Mouse (Mus musculus): ENCODE data around the gene Ccdc88a. TPM values are rescaled to one million over a fixed set of nuclear protein-coding genes. Genes with fewer than 3 reads are reported as not detected.

The Ccdc88a gene
- total and polyA plus RNA-seq, 3 experiments: 13.0 to 86.2 (median 52.6) TPM

DNA sequence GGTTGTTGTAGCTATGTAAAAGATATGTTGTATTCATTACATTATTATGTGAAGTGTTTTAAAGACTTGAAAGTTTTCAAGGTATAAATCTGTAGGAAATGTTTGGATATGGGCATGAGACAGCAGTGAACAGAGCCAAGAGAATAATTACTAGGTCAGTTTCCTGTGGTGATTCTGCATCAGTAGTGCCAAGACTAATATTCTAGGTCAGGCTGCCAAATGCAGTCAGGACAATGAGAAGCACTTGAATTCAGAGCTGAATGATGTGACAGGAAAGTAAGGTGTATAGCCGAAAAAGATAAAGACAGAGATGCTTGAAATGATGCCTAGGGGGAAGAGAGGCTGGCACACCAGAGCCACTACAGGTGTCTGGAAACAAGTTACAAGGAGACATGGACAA, 21.2 kb upstream of the Ccdc88a start:
- Histone ChIP-seq H3K36me3 (replicated peaks) (no peaks in the 10 kb centered on the region), H3K4me1 (ENCODE audit: insufficient read depth, low read depth, low read length) (no peaks in the 10 kb centered on the region), H3K9me3 (replicated peaks) (no peaks in the 10 kb centered on the region), H3K4me3 (ENCODE audit: low read depth, low read length) (no peak overlapping the region), H3K27me3 (ENCODE audit: insufficient read depth, low read length) (peaks cover under 1% of the 10 kb centered on the region; the same call in 1 of the 2 replicates)
- no peak for DNase-seq (ENCODE audit: low spot score)
- ATAC-seq (ENCODE audit: extremely low read depth, insufficient number of reproducible peaks, low FRiP score, poor library complexity, severe bottlenecking): no peak
- TF ChIP-seq TAL1 (conservative IDR thresholded peaks at IDR 0.05; ENCODE audit: low read depth, low read length): no peak
- TF ChIP-seq CTCF (IDR thresholded peaks at IDR 0.05; ENCODE audit: low read depth, low read length): no peak
- TF ChIP-seq GATA2 (IDR thresholded peaks at IDR 0.05; ENCODE audit: borderline replicate concordance, low read depth, low read length): no peak
- no peak for TF ChIP-seq POLR2AphosphoS5 (IDR thresholded peaks at IDR 0.05; ENCODE audit: insufficient replicate concordance, low read depth, low read length)
- no peak for TF ChIP-seq GATA1 (IDR thresholded peaks at IDR 0.05; ENCODE audit: borderline replicate concordance, low read length)

DNA sequence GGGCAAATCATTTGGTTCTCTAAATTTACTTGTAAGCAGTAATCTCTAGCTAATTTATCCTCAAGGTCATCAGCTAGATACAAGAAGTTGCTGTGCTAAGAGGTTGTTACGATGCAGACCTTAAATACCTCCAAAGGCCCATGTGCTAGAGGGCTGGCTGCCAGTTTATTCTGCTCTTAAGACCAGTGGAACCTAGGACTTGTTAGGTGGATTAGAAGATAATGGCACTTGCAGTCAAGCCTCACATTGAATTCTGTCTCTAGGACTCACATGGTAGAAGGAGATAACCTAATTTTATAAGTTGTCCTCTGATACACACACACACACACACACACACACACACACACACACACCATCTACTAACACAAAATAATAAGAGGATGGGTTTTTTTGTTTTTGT, 5.3 kb upstream of the Ccdc88a start:
- Histone ChIP-seq H3K4me1 (ENCODE audit: insufficient read depth, low read depth, low read length) (peaks cover 3% of the 10 kb centered on the region; the same call in 1 of the 2 replicates), H3K36me3 (replicated peaks) (no peaks in the 10 kb centered on the region), H3K9me3 (replicated peaks) (no peaks in the 10 kb centered on the region), H3K4me3 (ENCODE audit: low read depth, low read length) (no peak overlapping the region), H3K27me3 (ENCODE audit: insufficient read depth, low read length) (peaks cover 3% of the 10 kb centered on the region; the same call in 1 of the 2 replicates)
- TF ChIP-seq GATA1 (IDR thresholded peaks at IDR 0.05; ENCODE audit: borderline replicate concordance, low read length) (no peak), TAL1 (conservative IDR thresholded peaks at IDR 0.05; ENCODE audit: low read depth, low read length) (no peak), CTCF (IDR thresholded peaks at IDR 0.05; ENCODE audit: low read depth, low read length) (no peak)
- ATAC-seq (ENCODE audit: extremely low read depth, insufficient number of reproducible peaks, low FRiP score, poor library complexity, severe bottlenecking) (no peak), DNase-seq (ENCODE audit: low spot score) (no peak)

DNA sequence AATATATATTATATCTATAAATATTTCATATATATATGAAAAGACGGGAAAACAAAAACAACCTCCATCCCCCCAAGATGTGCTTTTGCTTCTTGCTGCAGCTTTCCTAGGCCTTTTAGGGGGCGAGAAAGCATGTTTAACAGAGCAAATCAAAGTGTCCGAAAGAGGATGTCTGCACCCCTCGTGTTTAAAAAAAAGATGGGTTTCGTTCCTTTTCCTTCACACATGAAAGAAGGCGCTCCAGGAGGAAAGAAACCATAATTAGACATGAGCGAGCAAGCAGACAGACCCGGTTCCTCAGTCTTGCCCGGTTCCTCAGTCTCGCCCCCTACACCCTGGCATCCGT, 435 bp upstream of the Ccdc88a start:
- ATAC-seq (ENCODE audit: extremely low read depth, insufficient number of reproducible peaks, low FRiP score, poor library complexity, severe bottlenecking) (no peak), DNase-seq (ENCODE audit: low spot score) (no peak)
- Histone ChIP-seq H3K4me3 (ENCODE audit: low read depth, low read length) (peak overlapping the region; percentile 90), H3K4me1 (ENCODE audit: insufficient read depth, low read depth, low read length) (peaks cover 11% of the 10 kb centered on the region), H3K36me3 (replicated peaks) (peaks cover 11% of the 10 kb centered on the region), H3K27me3 (ENCODE audit: insufficient read depth, low read length) (no peaks in the 10 kb centered on the region), H3K9me3 (replicated peaks) (no peaks in the 10 kb centered on the region)
- TF ChIP-seq TAL1 (conservative IDR thresholded peaks at IDR 0.05; ENCODE audit: low read depth, low read length): no peak
- TF ChIP-seq GATA2 (IDR thresholded peaks at IDR 0.05; ENCODE audit: borderline replicate concordance, low read depth, low read length): no peak
- no peak for TF ChIP-seq GATA1 (IDR thresholded peaks at IDR 0.05; ENCODE audit: borderline replicate concordance, low read length)
- TF ChIP-seq CTCF (IDR thresholded peaks at IDR 0.05; ENCODE audit: low read depth, low read length): no peak
- TF ChIP-seq POLR2AphosphoS5 (IDR thresholded peaks at IDR 0.05; ENCODE audit: insufficient replicate concordance, low read depth, low read length): no peak

DNA sequence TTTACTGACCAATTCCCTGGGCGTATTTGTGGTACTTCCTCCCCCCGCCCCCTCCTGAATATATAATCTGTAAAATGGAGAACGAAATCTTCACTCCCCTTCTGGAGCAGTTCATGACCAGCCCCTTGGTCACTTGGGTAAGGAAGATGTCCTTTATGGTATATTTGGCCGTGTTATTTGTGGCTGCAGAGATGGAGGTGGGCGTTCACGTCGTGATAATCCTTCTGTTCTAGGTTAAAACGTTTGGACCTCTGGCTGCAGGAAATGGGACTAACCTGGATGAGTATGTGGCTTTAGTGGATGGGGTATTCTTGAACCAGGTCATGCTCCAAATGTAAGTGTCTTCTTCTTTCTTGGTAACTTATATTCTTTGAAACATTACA, 807 bp downstream of the Ccdc88a start:
- Histone ChIP-seq H3K27me3 (ENCODE audit: insufficient read depth, low read length) (no peaks in the 10 kb centered on the region), H3K4me1 (ENCODE audit: insufficient read depth, low read depth, low read length) (peaks cover 11% of the 10 kb centered on the region), H3K4me3 (ENCODE audit: low read depth, low read length) (peak overlapping the region; percentile 90), H3K36me3 (replicated peaks) (peaks cover 11% of the 10 kb centered on the region), H3K9me3 (replicated peaks) (no peaks in the 10 kb centered on the region)
- ATAC-seq (ENCODE audit: extremely low read depth, insufficient number of reproducible peaks, low FRiP score, poor library complexity, severe bottlenecking): peak; percentile 46
- TF ChIP-seq CTCF (IDR thresholded peaks at IDR 0.05; ENCODE audit: low read depth, low read length) (no peak), GATA2 (IDR thresholded peaks at IDR 0.05; ENCODE audit: borderline replicate concordance, low read depth, low read length) (no peak), TAL1 (conservative IDR thresholded peaks at IDR 0.05; ENCODE audit: low read depth, low read length) (no peak), POLR2AphosphoS5 (IDR thresholded peaks at IDR 0.05; ENCODE audit: insufficient replicate concordance, low read depth, low read length) (no peak), GATA1 (IDR thresholded peaks at IDR 0.05; ENCODE audit: borderline replicate concordance, low read length) (no peak)
- peak; percentile 26 for DNase-seq (ENCODE audit: low spot score)

DNA sequence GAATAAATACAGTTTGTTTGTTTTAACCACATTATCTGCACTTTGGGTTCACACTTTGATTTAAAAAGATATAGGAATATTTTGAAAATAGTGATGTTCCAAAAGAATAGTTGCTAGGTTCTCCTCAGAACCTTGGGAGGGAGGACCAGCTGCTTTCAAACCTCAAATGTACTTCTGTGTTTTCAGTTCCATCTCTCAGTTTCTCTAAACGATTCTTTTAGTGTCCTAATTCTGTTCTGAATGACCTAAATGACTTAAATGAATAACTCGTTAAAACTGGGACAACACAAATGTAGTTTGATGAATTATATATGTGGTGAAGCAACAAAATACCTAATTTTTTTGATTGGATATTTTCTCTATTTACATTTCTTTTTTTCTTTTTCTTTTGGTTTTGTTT, 3.2 kb downstream of the Ccdc88a start:
- ATAC-seq (ENCODE audit: extremely low read depth, insufficient number of reproducible peaks, low FRiP score, poor library complexity, severe bottlenecking): no peak
- Histone ChIP-seq H3K9me3 (replicated peaks) (no peaks in the 10 kb centered on the region), H3K27me3 (ENCODE audit: insufficient read depth, low read length) (no peaks in the 10 kb centered on the region), H3K36me3 (replicated peaks) (peaks cover 16% of the 10 kb centered on the region), H3K4me3 (ENCODE audit: low read depth, low read length) (no peak overlapping the region), H3K4me1 (ENCODE audit: insufficient read depth, low read depth, low read length) (peaks cover 14% of the 10 kb centered on the region)
- DNase-seq (ENCODE audit: low spot score): no peak
- TF ChIP-seq GATA1 (IDR thresholded peaks at IDR 0.05; ENCODE audit: borderline replicate concordance, low read length) (no peak), CTCF (IDR thresholded peaks at IDR 0.05; ENCODE audit: low read depth, low read length) (no peak), POLR2AphosphoS5 (IDR thresholded peaks at IDR 0.05; ENCODE audit: insufficient replicate concordance, low read depth, low read length) (no peak), GATA2 (IDR thresholded peaks at IDR 0.05; ENCODE audit: borderline replicate concordance, low read depth, low read length) (no peak), TAL1 (conservative IDR thresholded peaks at IDR 0.05; ENCODE audit: low read depth, low read length) (no peak)

DNA sequence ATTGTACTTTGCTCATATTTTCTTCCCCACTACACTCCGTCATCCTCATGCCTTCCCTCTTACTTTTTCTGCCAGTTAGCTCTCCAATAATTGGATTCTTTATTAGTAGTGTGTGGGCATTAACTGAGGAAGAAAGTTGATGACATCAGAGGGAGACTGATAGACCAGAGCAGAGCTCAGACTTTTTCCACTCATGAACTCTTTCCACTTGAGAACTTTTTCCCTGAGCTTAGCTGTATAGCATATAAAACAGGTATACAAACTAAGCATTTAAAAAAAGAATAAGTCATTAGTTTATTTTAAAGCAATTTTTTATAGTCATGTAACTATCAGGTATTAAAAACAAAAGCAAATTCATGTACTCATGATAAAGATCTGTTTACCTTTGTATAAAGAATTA, 5.3 kb downstream of the Ccdc88a start:
- no peaks in the 10 kb centered on the region for H3K27me3 ChIP-seq (ENCODE audit: insufficient read depth, low read length)
- TF ChIP-seq POLR2AphosphoS5 (IDR thresholded peaks at IDR 0.05; ENCODE audit: insufficient replicate concordance, low read depth, low read length): no peak
- TF ChIP-seq GATA2 (IDR thresholded peaks at IDR 0.05; ENCODE audit: borderline replicate concordance, low read depth, low read length): no peak
- TF ChIP-seq CTCF (IDR thresholded peaks at IDR 0.05; ENCODE audit: low read depth, low read length): no peak
- TF ChIP-seq TAL1 (conservative IDR thresholded peaks at IDR 0.05; ENCODE audit: low read depth, low read length): no peak
- TF ChIP-seq GATA1 (IDR thresholded peaks at IDR 0.05; ENCODE audit: borderline replicate concordance, low read length): no peak
- H3K9me3 ChIP-seq (replicated peaks): no peaks in the 10 kb centered on the region
- H3K4me1 ChIP-seq (ENCODE audit: insufficient read depth, low read depth, low read length): peaks cover 17% of the 10 kb centered on the region
- H3K36me3 ChIP-seq (replicated peaks): peaks cover 26% of the 10 kb centered on the region
- ATAC-seq (ENCODE audit: extremely low read depth, insufficient number of reproducible peaks, low FRiP score, poor library complexity, severe bottlenecking) (no peak), DNase-seq (ENCODE audit: low spot score) (no peak)
- H3K4me3 ChIP-seq (ENCODE audit: low read depth, low read length): no peak overlapping the region
